Mouse (Mus musculus) forebrain, embryonic 14.5 days (tissue): ENCODE results near the gene Ankrd13a. TPM values are rescaled to one million over a fixed set of nuclear protein-coding genes. Genes with fewer than 3 reads are reported as not detected.

Experiments
- ATAC-seq: fragments of 200-750 bp; cut with Nextera tagmentation; 2 replicates; pipeline ENCODE4 v1.8.0; 2017; ENCODE audit warnings: mild to moderate bottlenecking, moderate library complexity
- DNase-seq: peaks from one replicate; pipeline ENCODE4 v3.0.0-alpha.2; 2015; ENCODE audit warnings: low spot score
- H3K27ac ChIP-seq: fragments of 300-500 bp; sonication (generic); 2 replicates; pipeline ENCODE4 v1.5.1; 2014; ENCODE audit warnings: low read depth, mild to moderate bottlenecking, control low read depth, low read length, moderate library complexity
- H3K27me3 ChIP-seq: fragments of 300-500 bp; sonication (generic); replicated peaks from 2 replicates; pipeline ENCODE4 v1.6.1; 2014; ENCODE audit warnings: low read length, control low read depth, mixed read lengths; ENCODE audit not compliant: control insufficient read depth, insufficient read depth
- H3K36me3 ChIP-seq: fragments of 300-500 bp; sonication (generic); 2 replicates; pipeline ENCODE4 v1.6.1; 2014; ENCODE audit warnings: low read length, control low read depth; ENCODE audit not compliant: control insufficient read depth, insufficient read depth
- H3K4me1 ChIP-seq: fragments of 300-500 bp; sonication (generic); 2 replicates; pipeline ENCODE4 v1.6.1; 2014; ENCODE audit warnings: antibody characterized with exemption, low read length, control low read depth; ENCODE audit not compliant: control insufficient read depth, insufficient read depth
- H3K4me2 ChIP-seq: fragments of 300-500 bp; sonication (generic); 2 replicates; pipeline ENCODE4 v1.6.1; 2014; ENCODE audit warnings: mild to moderate bottlenecking, control low read depth, low read length
- H3K4me3 ChIP-seq: fragments of 300-500 bp; sonication (generic); 2 replicates; pipeline ENCODE4 v1.5.1; 2014; ENCODE audit warnings: low read depth, low read length, control low read depth
- H3K9ac ChIP-seq: fragments of 300-500 bp; sonication (generic); 2 replicates; pipeline ENCODE4 v1.6.1; 2014; ENCODE audit warnings: mild to moderate bottlenecking, low read length, control low read depth, moderate library complexity
- H3K9me3 ChIP-seq: fragments of 300-500 bp; sonication (generic); replicated peaks from 2 replicates; pipeline ENCODE4 v1.6.1; 2016; ENCODE audit warnings: low read length, control low read depth, mixed read lengths; ENCODE audit not compliant: control insufficient read depth
- WGBS: fragments of 180-500 bp; shearing (Covaris S2); extraction: QIAGEN DNeasy Blood & Tissue Kit; methylation state at CpG from one replicate; pipeline ENCODE4 v1.1.7; 2014; 5-methylcytosine and 5-hydroxymethylcytosine counted together
- polyA plus RNA-seq: library from polyadenylated mRNA; unstranded; fragments of >200 nt; fragmentation: Nextera tagmentation; extraction: Ambion mirVana; gene quantifications from 2 replicates; pipeline ENCODE4 v1.2.1, GENCODE M21; 2014

Ankrd13a gene
- 25.8 and 32.3 TPM in 2 replicates for polyA plus RNA-seq

GRCm38 (mm10) chr5:114774403-114775051 is at the start of gene Ankrd13a:
TSS of gene Ankrd13a (plus strand) at chr5:114774677.
- WGBS, result under 1% methylated on average over 61 of the region's 73 CpGs
- peaks cover 17% of the 10 kb centered on the region for H3K4me1 ChIP-seq
- peak within 1 kb of the TSS; percentile 100 for H3K4me3 ChIP-seq
- DNase-seq (peak; percentile 96), ATAC-seq (peak; percentile 88)
- peak within 1 kb of the TSS; percentile 92 for H3K4me2 ChIP-seq
- peak within 1 kb of the TSS; percentile 95 for H3K27ac ChIP-seq
- H3K27me3 ChIP-seq, result no peaks in the 10 kb centered on the region
- peak within 1 kb of the TSS; percentile 95 for H3K9ac ChIP-seq
- no peaks in the 10 kb centered on the region for H3K9me3 ChIP-seq
- no peaks in the 10 kb centered on the region for H3K36me3 ChIP-seq

GRCm38 (mm10) chr5:114728160-114728559 is 46.3 kb upstream of the Ankrd13a start:
- no peaks in the 10 kb centered on the region for H3K9me3 ChIP-seq
- H3K36me3 ChIP-seq, result peaks cover 61% of the 10 kb centered on the region
- H3K27me3 ChIP-seq, result no peaks in the 10 kb centered on the region
- H3K4me2 ChIP-seq, result no peak overlapping the region
- no peak for ATAC-seq
- H3K4me1 ChIP-seq, result no peaks in the 10 kb centered on the region
- no peak for DNase-seq
- no peak overlapping the region for H3K4me3 ChIP-seq
- H3K27ac ChIP-seq, result no peak overlapping the region
- WGBS, result 81% methylated on average over 10 of the region's 10 CpGs
- no peak overlapping the region for H3K9ac ChIP-seq

- H3K36me3 ChIP-seq, result peaks cover 73% of the 10 kb centered on the region
- H3K9me3 ChIP-seq, result no peaks in the 10 kb centered on the region
- H3K27ac ChIP-seq, result no peak overlapping the region
- no peak overlapping the region for H3K9ac ChIP-seq
- no peak overlapping the region for H3K4me2 ChIP-seq
- DNase-seq (no peak), ATAC-seq (no peak)
- H3K4me1 ChIP-seq, result no peaks in the 10 kb centered on the region
- H3K4me3 ChIP-seq, result no peak overlapping the region
- WGBS, result 83% methylated on average over 10 of the region's 10 CpGs
- no peaks in the 10 kb centered on the region for H3K27me3 ChIP-seq
Measured at GRCm38 (mm10) chr5:114730129-114730528, 44.3 kb upstream of the Ankrd13a start.

- no peaks in the 10 kb centered on the region for H3K27me3 ChIP-seq
- no peak overlapping the region for H3K4me3 ChIP-seq
- H3K4me2 ChIP-seq, result no peak overlapping the region
- no peak overlapping the region for H3K9ac ChIP-seq
- H3K4me1 ChIP-seq, result no peaks in the 10 kb centered on the region
- H3K36me3 ChIP-seq, result peaks cover 86% of the 10 kb centered on the region
- no peak for DNase-seq
- 66% methylated on average over 6 of the region's 6 CpGs for WGBS
- no peak overlapping the region for H3K27ac ChIP-seq
- H3K9me3 ChIP-seq, result no peaks in the 10 kb centered on the region
- no peak for ATAC-seq
Measured at GRCm38 (mm10) chr5:114731498-114731897, 43.0 kb upstream of the Ankrd13a start.

- no peak for DNase-seq
- Histone ChIP-seq H3K27ac (no peak overlapping the region), H3K9me3 (no peaks in the 10 kb centered on the region), H3K36me3 (peaks cover 91% of the 10 kb centered on the region), H3K4me3 (no peak overlapping the region), H3K4me1 (no peaks in the 10 kb centered on the region), H3K4me2 (no peak overlapping the region), H3K9ac (no peak overlapping the region), H3K27me3 (no peaks in the 10 kb centered on the region)
- WGBS, result 94% methylated on average over 15 of the region's 15 CpGs
- ATAC-seq, result no peak
Measured at GRCm38 (mm10) chr5:114731969-114732368, 42.5 kb upstream of the Ankrd13a start.

GRCm38 (mm10) chr5:114733606-114734005 is 40.9 kb upstream of the Ankrd13a start:
- Histone ChIP-seq H3K4me2 (no peak overlapping the region), H3K27me3 (no peaks in the 10 kb centered on the region), H3K36me3 (peaks cover 93% of the 10 kb centered on the region), H3K9me3 (no peaks in the 10 kb centered on the region), H3K27ac (no peak overlapping the region), H3K9ac (no peak overlapping the region), H3K4me3 (no peak overlapping the region), H3K4me1 (no peaks in the 10 kb centered on the region)
- DNase-seq (no peak), ATAC-seq (no peak)
- 94% methylated on average over 15 of the region's 15 CpGs for WGBS

- Histone ChIP-seq H3K4me2 (no peak overlapping the region), H3K4me3 (no peak overlapping the region), H3K9ac (no peak overlapping the region), H3K27me3 (no peaks in the 10 kb centered on the region), H3K36me3 (peaks cover 94% of the 10 kb centered on the region), H3K9me3 (no peaks in the 10 kb centered on the region), H3K4me1 (no peaks in the 10 kb centered on the region), H3K27ac (no peak overlapping the region)
- DNase-seq (no peak), ATAC-seq (no peak)
- 86% methylated on average over 21 of the region's 21 CpGs for WGBS
Measured at GRCm38 (mm10) chr5:114737090-114737887, 37.2 kb upstream of the Ankrd13a start.

- H3K9me3 ChIP-seq, result no peaks in the 10 kb centered on the region
- no peaks in the 10 kb centered on the region for H3K27me3 ChIP-seq
- WGBS, result 89% methylated on average over 12 of the region's 12 CpGs
- no peak for ATAC-seq
- no peak overlapping the region for H3K4me3 ChIP-seq
- no peak overlapping the region for H3K4me2 ChIP-seq
- no peak for DNase-seq
- no peak overlapping the region for H3K27ac ChIP-seq
- H3K4me1 ChIP-seq, result no peaks in the 10 kb centered on the region
- no peak overlapping the region for H3K9ac ChIP-seq
- H3K36me3 ChIP-seq, result peaks cover 95% of the 10 kb centered on the region
Measured at GRCm38 (mm10) chr5:114738707-114739241, 35.7 kb upstream of the Ankrd13a start.

- no peak overlapping the region for H3K9ac ChIP-seq
- no peak overlapping the region for H3K4me2 ChIP-seq
- H3K36me3 ChIP-seq, result peaks cover 97% of the 10 kb centered on the region
- H3K4me3 ChIP-seq, result no peak overlapping the region
- H3K4me1 ChIP-seq, result no peaks in the 10 kb centered on the region
- ATAC-seq, result no peak
- no peak overlapping the region for H3K27ac ChIP-seq
- DNase-seq, result no peak
- H3K27me3 ChIP-seq, result no peaks in the 10 kb centered on the region
- no peaks in the 10 kb centered on the region for H3K9me3 ChIP-seq
- WGBS, result 70% methylated on average over 4 of the region's 4 CpGs
Measured at GRCm38 (mm10) chr5:114740595-114740994, 33.9 kb upstream of the Ankrd13a start.
